Mouse (Mus musculus): ENCODE data around the gene Gm20867.
"Not testable (repeated sequence)": the region's sequence is repeated elsewhere in the genome, so short reads cannot be mapped to it uniquely, and the experiment has no call there.

Gm20867 gene

DNA sequence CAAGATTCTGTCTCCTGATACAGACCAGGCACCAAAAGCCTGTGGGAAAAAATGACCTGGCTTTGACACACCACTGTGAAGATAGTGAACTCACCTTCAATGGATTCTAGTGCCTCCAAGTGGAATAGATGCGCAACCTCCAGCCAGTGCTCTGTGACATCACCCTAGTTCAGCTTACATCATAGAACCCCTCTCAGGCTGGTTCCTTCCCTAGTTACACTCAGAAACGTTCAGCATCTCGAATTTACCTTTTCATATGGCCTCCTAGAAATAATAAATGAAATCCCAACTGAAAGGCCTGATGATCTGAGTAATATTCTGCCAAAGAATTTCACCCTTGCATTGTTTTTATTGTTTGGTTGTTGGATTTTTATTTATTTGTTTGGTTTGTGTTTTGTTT lies at the start of gene Gm20867:
Gene Gm20867, minus strand, starts transcription at position 101 of the 400 bp plus-strand sequence.
- not testable (repeated sequence) for DNase-seq
